Mouse (Mus musculus): ENCODE data around the gene Osgin1. TPM values are rescaled to one million over a fixed set of nuclear protein-coding genes. Genes with fewer than 3 reads are reported as not detected.
A peak's percentile ranks its signal among the peaks of the same experiment; 100 is the strongest.

Osgin1 gene
- total RNA-seq, 2 experiments from 2014 or later: 0.40 TPM; not detected in 1

- no peak for DNase-seq (ENCODE audit: extremely low spot score in 1 of 2, low spot score in 2 of 2)
- no peak for TF ChIP-seq CTCF (IDR thresholded peaks at IDR 0.05)
- Histone ChIP-seq H3K4me3 (no peak overlapping the region), H3K27ac (no peak overlapping the region)
- intact Hi-C loops (cut with DNase I): no loop called here
Observed at GRCm38 (mm10) chr8:119404648-119405047, 29.3 kb upstream of the Osgin1 start.

GRCm38 (mm10) chr8:119408311-119408710 is 25.6 kb upstream of the Osgin1 start:
- Histone ChIP-seq H3K4me3 (no peak overlapping the region), H3K27ac (no peak overlapping the region)
- no peak for DNase-seq (ENCODE audit: extremely low spot score in 1 of 2, low spot score in 2 of 2)
- no peak for TF ChIP-seq CTCF (IDR thresholded peaks at IDR 0.05)
- intact Hi-C loops (cut with DNase I): no loop called here

- Histone ChIP-seq H3K27ac (no peak overlapping the region), H3K4me3 (no peak overlapping the region)
- no peak for DNase-seq (ENCODE audit: extremely low spot score in 1 of 2, low spot score in 2 of 2)
- TF ChIP-seq CTCF (IDR thresholded peaks at IDR 0.05): no peak; the same call in 1 of the 2 replicates
- intact Hi-C loops (cut with DNase I): loop anchor here (2.0 kb wide), 2 partner anchors 27 to 265 kb away; no protein-coding TSS in a partner anchor
Observed at GRCm38 (mm10) chr8:119412037-119412734, 21.7 kb upstream of the Osgin1 start.

GRCm38 (mm10) chr8:119412735-119413498 is 21.0 kb upstream of the Osgin1 start:
- H3K27ac ChIP-seq: peak overlapping the region; percentile 3; the same call in 1 of the 2 replicates
- peak; percentile 73 to 80 for DNase-seq (ENCODE audit: extremely low spot score in 1 of 2, low spot score in 2 of 2)
- no peak overlapping the region for H3K4me3 ChIP-seq
- intact Hi-C loops (cut with DNase I): loop anchor here (2.0 kb wide), 2 partner anchors 26 to 264 kb away; no protein-coding TSS in a partner anchor
- peak; percentile 85 for TF ChIP-seq CTCF (IDR thresholded peaks at IDR 0.05)

GRCm38 (mm10) chr8:119413605-119414004 is 20.3 kb upstream of the Osgin1 start:
- no peak for DNase-seq (ENCODE audit: extremely low spot score in 1 of 2, low spot score in 2 of 2)
- intact Hi-C loops (cut with DNase I): loop anchor here (2.0 kb wide), 2 partner anchors 25 to 263 kb away; no protein-coding TSS in a partner anchor
- no peak overlapping the region for H3K4me3 ChIP-seq

GRCm38 (mm10) chr8:119420318-119420717 is 13.6 kb upstream of the Osgin1 start:
- DNase-seq (ENCODE audit: extremely low spot score in 1 of 2, low spot score in 2 of 2): no peak
- no peak overlapping the region for H3K4me3 ChIP-seq
- intact Hi-C loops (cut with DNase I): no loop called here
- TF ChIP-seq CTCF (IDR thresholded peaks at IDR 0.05): no peak
- no peak overlapping the region for H3K27ac ChIP-seq

More at GRCm38 (mm10) chr8:119413605-119414004, 20.3 kb upstream of the Osgin1 start:
- H3K27ac ChIP-seq: no peak overlapping the region
- TF ChIP-seq CTCF (IDR thresholded peaks at IDR 0.05): no peak

- no peak for TF ChIP-seq CTCF (IDR thresholded peaks at IDR 0.05)
- H3K27ac ChIP-seq: peak overlapping the region; percentile 15; the same call in 1 of the 2 replicates
- intact Hi-C loops (cut with DNase I): no loop called here
Observed at GRCm38 (mm10) chr8:119421603-119422122, 12.3 kb upstream of the Osgin1 start.

GRCm38 (mm10) chr8:119422123-119422711 is 11.7 kb upstream of the Osgin1 start:
- no peak overlapping the region for H3K4me3 ChIP-seq
- no peak for DNase-seq (ENCODE audit: extremely low spot score in 1 of 2, low spot score in 2 of 2)
- TF ChIP-seq CTCF (IDR thresholded peaks at IDR 0.05): no peak
- peak overlapping the region; percentile 45 for H3K27ac ChIP-seq
- intact Hi-C loops (cut with DNase I): no loop called here

More at GRCm38 (mm10) chr8:119421603-119422122, 12.3 kb upstream of the Osgin1 start:
- DNase-seq (ENCODE audit: extremely low spot score in 1 of 2, low spot score in 2 of 2): no peak
- H3K4me3 ChIP-seq: no peak overlapping the region

GRCm38 (mm10) chr8:119423631-119424141 is 10.2 kb upstream of the Osgin1 start:
- Histone ChIP-seq H3K27ac (peak overlapping the region; percentile 42; the same call in 1 of the 2 replicates), H3K4me3 (no peak overlapping the region)
- DNase-seq (ENCODE audit: extremely low spot score in 1 of 2, low spot score in 2 of 2): no peak
- intact Hi-C loops (cut with DNase I): no loop called here
- TF ChIP-seq CTCF (IDR thresholded peaks at IDR 0.05): no peak

- DNase-seq (ENCODE audit: extremely low spot score in 1 of 2, low spot score in 2 of 2): no peak
- Histone ChIP-seq H3K4me3 (no peak overlapping the region), H3K27ac (peak overlapping the region; percentile 42; the same call in 1 of the 2 replicates)
- no peak for TF ChIP-seq CTCF (IDR thresholded peaks at IDR 0.05)
- intact Hi-C loops (cut with DNase I): no loop called here
Observed at GRCm38 (mm10) chr8:119424199-119424733, 9.7 kb upstream of the Osgin1 start.

- Histone ChIP-seq H3K27ac (no peak overlapping the region), H3K4me3 (no peak overlapping the region)
- no peak for TF ChIP-seq CTCF (IDR thresholded peaks at IDR 0.05)
- intact Hi-C loops (cut with DNase I): no loop called here
- no peak for DNase-seq (ENCODE audit: extremely low spot score in 1 of 2, low spot score in 2 of 2)
Observed at GRCm38 (mm10) chr8:119424740-119425139, 9.2 kb upstream of the Osgin1 start.

Measured in left cerebral cortex, adult 2 months (tissue).